Mouse (Mus musculus) large intestine, adult 2 months (tissue): ENCODE data around the gene Vdr. TPM values are rescaled to one million over a fixed set of nuclear protein-coding genes. Genes with fewer than 3 reads are reported as not detected.

Experiments
- DNase-seq: peaks from one replicate; pipeline ENCODE4 v3.0.0-alpha.2; 2012; ENCODE audit warnings: low read depth, low spot score
- WGBS: fragments of 180-500 bp; shearing (Covaris S2); methylation state at CpG from one replicate; pipeline ENCODE4 v1.1.7; 2018; 5-methylcytosine and 5-hydroxymethylcytosine counted together
- polyA plus RNA-seq: library from polyadenylated mRNA; depleted of rRNA; stranded (reverse); fragments of >200 nt; gene quantifications from 2 replicates; pipeline ENCODE4 v1.2.3, GENCODE M21; 2012

The Vdr gene
- polyA plus RNA-seq, 1 experiment = 93.3 TPM

DNA sequence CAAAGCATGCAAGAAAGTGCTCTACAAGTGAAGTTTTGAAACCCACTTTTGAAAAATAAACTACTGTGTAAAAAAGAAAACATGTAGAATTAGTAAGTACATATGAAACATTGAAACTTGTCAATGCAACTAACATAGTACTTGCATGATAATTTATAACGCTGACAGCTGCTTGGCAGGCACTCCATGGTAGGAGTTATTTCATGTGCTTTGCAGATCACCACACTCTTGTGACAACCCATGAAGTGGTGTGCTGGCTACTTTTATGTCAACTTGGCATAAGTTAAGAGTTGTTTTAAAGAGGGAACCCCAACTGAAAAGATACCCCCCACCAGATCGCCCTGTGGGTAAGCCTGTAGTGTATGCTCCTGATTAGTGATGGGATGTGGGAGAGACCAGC lies 12.0 kb upstream of the Vdr start:
- WGBS = 66% methylated on average over 2 of the region's 2 CpGs
- DNase-seq = no peak

DNA sequence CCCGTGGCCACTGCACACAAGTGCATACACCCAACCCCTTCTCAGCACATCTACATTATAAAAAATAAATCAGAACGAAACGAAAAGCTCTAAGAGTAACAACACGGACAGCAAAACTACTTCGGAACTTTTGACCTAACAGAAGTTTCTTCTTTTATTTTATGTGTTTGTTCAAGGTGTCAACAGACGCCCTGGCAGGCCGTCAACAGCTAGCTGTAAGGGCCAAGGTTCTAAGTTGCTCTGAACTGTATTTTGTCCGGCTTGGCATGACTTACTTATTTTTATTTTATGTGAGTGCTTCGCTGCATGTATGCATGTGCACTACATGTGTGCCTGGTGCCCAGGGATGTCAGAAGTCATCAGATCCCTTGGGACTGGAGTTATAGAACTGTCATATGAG lies 11.4 kb upstream of the Vdr start:
- DNase-seq = no peak
- 30% methylated on average over 9 of the region's 9 CpGs for WGBS

DNA sequence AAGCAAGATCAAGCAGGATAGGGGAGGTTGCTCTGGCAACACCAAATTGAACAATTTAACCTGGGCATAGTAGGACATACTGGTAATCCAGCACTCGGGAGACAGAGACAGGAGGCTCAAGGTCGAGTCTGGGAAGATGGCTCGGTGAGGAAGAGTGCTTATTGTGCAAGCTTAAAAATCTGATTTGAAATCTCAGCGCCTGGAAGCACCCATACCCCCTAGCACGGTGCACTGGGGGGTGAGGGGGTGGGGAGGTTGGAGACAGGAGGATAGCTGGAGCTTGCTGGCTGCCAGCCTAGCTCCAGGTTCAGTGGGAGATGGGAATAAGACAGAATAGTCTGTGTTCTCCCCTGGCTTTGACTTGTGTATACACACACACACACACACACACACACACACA lies 9.9 kb upstream of the Vdr start:
- 36% methylated on average over 5 of the region's 5 CpGs for WGBS

DNA sequence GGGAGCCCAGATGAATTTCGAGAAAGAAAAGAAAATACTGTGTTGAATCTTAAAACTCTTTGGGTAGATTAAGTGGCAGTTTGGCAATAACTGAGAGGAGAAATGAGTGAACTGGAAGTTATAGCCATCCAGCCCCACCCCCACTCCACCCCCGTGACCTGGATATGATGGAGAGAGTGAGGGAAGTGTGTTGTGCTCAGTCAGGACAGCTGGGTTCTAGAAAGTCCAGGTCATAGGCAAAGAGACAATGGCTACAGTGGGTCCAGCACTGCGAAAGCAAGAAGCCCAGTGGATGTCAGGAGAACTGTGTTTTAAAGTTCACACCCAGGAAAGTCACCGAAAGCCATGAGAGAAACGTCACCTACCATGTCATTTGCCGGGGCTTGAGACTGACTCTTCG lies 8.8 kb upstream of the Vdr start:
- no peak for DNase-seq
- WGBS = 79% methylated on average over 7 of the region's 7 CpGs

More for the DNA sequence above, 9.9 kb upstream of the Vdr start:
- DNase-seq = no peak

DNA sequence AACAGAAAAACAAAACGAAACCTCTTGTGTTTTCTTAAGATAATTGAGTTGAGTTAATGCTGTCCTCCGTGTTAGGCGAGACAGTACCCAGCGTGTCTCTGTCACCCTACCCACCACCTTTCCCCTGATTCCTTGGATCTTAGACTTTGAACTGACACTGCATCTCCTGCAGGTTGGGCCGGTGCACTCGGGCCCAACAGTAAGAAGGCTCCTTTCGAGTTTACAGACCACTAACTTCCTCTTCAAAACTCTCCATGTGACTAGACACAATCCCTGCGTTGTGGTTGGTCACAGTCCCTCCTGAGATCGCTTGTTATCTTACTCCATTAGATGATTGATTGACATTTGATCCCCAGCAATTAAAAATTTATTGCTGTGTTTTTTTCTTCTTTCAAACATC lies 7.6 kb upstream of the Vdr start:
- 27% methylated on average over 9 of the region's 9 CpGs for WGBS
- no peak for DNase-seq

DNA sequence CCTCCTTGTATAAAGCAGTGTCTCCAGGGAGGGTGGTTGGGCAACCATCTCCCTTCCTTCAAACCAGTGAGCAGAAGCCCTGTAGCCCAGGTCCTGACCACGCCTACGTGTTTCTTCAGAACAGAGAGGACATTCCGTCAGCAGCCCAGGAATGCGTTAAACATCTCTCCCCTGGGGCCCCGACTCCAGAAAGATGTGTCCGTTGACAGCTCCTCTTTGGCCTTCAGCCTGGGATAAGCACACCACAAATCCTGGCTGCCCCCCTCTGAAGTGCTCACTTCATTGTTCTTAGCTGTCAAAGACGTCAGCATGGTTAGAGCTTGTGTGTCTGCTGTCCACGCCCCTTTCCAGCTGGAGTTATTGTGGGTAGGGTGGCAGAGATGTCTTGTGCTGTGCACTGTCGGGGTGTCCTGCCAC lies 3.9 kb upstream of the Vdr start:
- 4% methylated on average over 9 of the region's 9 CpGs for WGBS
- no peak for DNase-seq

DNA sequence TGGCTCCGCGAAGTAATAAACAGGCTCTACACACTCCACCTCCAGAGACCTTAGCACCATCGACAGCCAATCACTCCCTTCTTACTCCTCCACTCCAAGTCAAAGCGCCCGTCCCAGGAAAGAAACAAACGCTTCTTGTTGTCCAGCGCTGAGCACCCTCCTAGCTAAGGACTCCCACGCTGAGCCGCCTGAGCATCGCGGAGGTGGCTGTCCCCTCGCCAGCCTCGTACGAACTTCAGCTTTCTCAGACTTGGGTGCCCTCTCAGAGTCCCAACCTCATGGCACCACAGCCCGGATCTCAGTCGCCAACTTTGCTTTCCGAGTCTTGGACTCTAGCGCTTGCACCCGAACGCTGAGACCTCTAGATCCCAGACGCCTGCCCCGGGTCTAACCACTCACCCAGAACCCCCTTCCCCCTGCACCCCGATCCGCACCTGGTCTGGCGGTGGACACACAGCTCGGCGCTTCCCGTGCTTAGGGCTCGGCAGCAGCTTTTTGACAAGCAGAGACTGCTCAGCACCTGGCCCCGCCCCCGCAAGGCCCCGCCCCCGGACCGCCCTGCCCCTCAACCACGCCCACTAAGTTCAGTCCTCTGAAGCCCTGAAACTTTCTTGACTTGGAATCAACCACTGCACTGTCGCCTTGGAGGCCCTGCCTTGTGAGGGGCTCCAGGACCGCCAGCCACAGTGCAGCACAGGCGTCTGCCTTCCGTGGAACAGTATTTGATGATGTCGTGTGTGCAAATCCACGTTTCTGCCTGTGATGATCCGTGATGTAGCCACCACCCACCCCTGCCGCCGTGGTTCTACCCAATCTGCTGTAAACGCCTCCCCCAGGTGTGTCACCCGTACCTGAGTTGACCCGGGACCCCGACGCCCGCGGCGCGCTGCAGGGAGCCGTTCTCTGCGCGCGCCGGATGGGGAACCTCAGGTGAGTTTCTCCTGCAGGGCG lies 2.4 kb downstream of the Vdr start:
- no peak for DNase-seq
- under 1% methylated on average over 59 of the region's 59 CpGs for WGBS

DNA sequence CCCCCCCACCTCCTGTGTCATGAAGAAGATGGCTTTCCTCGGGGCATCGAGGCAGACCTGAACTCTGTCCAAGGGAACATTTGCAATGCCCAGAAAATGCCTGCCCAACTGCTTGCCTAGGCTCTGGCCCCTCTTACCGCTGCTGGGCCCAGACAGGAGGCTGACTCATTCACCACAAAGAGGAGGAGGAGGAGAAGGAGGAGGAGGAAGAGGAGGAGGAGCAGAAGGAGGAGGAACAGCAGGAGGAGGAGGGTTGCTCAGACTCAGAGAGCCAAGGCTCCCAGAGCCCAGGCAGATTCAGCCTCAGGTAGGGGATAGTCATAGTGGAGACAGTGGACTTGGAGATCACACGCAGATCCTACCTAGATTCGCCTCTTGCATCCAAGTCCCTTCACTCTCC lies 3.2 kb downstream of the Vdr start:
- WGBS = 12% methylated on average over 5 of the region's 5 CpGs
- DNase-seq = no peak

DNA sequence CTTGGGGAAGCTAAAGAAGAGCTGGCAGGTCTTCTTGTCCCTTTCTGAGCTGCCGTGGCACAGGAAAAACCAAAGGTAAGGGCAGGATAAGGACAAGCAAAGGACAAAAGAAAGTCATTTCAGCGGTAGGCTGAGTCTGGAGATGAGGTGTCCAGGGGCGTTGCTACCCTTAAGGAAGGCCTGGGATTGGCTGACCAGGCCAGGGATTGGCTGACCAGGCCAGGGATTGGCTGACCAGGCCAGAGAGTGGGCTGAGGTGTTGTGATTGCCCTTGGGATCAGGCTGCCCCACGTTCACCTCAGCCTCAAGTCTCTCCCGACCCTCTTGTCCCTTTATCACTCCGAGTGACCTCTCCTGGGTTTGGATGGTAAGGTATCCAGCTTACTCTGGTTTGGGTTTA lies 5.1 kb downstream of the Vdr start:
- 38% methylated on average over 6 of the region's 6 CpGs for WGBS
- DNase-seq = no peak

DNA sequence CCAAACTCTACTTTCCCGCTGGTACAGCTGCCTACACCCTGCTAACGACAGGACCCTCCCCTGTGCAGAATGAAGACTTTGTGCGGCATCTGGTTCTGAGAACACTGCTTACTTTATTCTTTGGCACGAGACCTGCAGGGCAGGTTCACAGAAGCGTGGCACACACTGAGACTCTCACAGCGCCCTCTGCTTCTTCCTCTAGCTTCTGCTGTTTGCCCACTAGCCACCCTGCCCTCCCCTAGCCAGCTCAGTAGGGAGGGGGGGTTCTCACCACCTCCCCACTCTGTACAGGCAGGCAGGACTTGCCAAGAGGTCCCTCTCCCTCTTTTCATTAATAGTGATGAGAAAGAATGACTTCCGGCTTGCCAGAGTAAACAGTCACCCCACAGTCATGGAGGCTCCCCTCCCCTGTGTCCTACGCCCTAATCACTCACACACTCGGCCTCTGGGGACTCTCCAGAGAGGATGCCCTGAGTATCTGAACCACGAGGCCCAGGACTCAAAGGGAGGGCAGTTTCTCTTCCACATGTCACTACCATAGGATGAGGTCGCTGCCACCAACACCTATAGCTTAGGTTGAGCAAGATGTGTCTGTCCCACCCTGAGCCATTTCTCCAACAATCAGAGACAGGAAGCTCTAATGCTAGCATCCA lies 6.0 kb downstream of the Vdr start:
- DNase-seq = no peak

DNA sequence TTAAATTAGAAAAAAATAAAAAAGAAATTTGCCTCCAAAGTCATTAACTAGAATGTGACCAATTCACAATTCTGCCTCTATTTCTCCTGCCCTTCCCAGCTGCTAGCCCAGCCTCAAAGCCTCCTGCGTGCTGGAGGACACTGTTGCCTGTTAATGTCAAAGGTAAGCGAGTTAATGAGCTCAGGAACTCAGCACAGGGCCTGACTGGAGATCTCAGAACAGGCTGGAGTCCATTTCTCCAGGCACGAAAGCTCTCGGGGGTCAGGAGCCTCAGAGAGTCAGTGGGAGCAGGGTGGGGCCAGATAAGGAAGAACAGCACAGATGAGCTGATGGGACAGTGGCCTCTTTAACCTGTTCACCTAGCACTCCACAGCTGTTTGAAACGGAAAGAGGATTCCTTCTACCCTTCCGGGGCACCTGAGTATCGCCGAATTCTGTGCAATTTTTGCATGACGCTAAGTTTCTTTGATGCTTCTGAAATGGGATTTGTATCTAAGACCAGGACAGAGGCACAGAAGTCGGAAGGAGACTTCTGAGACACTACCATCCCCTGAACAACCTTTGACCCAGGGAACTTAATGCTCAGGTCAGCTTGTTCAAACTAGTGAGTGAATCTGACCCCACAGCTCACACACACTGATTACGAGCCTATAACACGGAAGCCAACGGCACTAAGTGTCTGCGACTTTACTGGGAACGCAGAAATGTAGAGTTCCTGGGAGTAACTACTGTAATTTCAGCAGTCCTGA lies 7.0 kb downstream of the Vdr start:
- no peak for DNase-seq
- 30% methylated on average over 15 of the region's 15 CpGs for WGBS

More for the DNA sequence above, 6.0 kb downstream of the Vdr start:
- 23% methylated on average over 11 of the region's 11 CpGs for WGBS

DNA sequence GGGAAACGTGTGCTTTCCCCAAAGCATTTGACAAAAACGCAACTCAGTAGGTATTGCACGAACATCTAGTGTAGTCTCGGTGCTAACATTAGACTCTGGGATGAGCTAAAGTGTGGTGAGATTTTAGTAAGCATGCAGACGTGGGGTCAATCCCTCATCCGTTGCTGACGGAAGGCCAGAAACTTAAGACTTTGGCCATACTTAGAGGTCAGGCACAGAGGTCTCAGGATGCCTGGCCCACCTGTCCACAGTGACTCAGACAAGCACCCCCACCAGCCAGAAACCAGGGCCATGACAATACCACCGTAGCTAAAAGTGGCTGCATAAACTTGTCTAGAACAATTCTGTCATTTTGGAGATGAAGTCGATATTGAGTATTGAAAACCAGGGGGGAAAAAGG lies 9.4 kb downstream of the Vdr start:
- 42% methylated on average over 9 of the region's 9 CpGs for WGBS
- no peak for DNase-seq

DNA sequence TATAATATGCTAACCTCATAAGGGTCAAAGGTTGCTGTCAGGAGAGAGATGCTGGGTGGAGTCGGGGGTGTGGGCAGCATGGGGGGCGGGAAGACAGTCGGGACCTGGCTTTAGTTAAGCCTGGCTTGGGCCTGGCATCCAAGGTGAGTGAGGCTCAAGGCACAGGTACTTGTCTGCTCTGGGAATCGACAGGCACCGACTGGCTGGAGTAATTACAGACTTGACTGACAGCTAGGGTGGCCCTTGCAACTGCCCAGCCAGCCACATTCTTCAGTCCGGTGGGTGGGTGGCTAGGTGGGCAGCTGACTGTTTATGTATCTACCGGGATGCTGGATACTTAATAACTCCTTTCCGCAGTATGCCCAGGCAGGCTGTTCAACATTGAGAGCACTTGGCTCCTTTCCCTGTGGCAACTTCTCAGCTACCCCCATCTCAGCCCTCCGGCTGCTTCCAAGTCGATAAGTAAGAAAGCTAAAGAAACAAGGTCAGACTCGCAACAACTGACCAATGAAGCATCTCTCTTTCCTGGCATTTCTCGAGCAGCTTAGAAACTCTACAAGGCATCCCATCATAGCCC lies 10.0 kb downstream of the Vdr start:
- no peak for DNase-seq
- 28% methylated on average over 12 of the region's 12 CpGs for WGBS

DNA sequence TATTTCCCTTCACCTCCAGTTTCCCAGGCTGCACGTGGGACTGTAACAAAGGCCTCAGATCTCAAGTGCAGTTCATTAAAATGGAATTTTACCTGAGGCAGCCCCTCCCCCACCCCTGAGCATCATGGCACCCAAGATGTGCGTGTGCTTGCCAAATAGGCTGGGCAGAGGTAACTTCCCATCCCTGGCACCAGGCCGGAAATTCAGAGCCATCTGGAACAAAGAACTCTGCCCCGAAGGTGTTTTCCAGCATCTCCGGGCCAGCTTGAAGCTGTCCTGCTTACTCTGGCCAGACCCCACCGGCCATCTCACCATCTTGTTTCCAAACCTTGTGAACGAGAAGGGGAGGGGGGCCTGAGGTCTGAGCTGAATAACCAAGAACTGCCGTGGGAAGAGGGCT lies 10.7 kb downstream of the Vdr start:
- 42% methylated on average over 8 of the region's 8 CpGs for WGBS

DNA sequence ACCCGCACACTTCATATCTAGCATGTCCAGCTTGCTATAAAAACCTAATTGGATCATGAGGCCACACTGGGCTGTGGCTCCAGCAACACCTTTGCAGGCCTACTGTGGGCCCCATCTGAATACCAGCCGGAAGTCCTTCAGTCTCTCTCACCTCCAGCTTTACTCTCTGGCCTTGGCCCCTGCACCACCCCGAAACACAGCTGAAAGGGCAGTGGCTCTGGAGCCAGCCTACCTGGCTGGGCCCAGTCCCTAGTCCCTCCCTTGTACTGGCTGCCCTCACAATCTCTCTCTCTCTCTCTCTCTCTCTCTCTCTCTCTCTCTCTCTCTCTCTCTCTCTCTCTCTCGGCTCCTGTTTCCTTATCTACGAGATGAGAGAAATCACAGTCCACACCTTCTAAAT lies 11.6 kb downstream of the Vdr start:
- WGBS = 39% methylated on average over 5 of the region's 5 CpGs

More for the DNA sequence above, 10.7 kb downstream of the Vdr start:
- no peak for DNase-seq

DNA sequence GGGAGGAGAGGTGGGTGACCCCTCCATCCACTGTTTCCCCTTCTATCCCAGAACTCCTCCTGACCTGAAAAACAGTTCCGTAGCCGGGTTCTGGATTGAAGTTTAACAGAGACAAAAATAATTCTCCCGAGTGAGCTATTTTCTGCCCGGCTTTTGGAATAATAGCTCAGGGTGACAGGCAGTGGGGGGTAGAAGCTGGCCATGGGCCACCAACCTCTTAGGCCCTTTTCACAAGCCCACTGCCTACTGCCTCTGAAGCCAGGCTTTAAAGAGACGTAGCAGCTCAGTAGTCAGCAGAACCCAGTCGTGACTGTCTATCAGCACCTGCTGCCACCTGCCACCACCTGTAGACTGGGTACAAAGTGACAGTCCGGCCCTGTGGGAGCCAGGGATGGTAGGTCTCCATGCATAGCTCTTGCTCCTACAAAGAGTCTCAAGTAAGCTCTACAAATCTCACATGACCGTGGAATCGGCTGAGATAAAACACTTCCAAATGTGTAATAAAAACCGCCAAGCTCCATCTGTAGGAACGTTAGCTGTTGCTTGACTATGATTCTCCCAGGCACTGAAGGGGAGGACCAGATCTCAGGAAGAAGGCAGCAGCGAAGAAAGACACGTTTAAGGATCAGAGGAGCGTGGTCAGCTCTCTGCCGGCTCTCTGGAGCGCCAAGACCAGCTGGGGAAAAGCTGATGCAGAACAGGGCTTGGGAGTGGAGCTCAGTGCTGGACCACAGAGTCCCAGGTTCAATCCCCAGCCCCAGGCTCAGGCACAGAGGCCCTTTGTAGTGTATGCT lies 13.4 kb downstream of the Vdr start:
- no peak for DNase-seq
- 28% methylated on average over 16 of the region's 16 CpGs for WGBS

More for the DNA sequence above, 11.6 kb downstream of the Vdr start:
- DNase-seq = no peak

DNA sequence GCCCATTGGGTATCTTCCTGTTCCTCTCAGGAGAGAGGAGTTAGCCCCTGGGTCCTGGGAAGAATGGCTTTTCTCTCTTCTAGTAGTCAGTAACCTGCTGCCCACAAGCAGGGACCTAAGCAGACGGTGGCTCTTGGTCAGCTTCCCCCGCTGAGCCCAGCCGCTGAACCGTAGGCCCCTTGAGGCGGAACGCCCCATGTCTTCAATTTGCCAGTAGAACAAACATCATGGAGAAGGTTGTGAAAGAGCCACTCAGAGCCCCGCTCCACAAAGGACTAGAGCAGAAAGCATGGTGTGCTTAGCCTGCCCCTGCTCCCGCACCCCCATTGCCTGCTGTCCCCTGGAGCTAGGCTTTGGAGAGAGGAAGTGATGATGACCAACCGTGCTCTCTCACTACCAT lies 14.1 kb downstream of the Vdr start:
- DNase-seq = no peak
- WGBS = 52% methylated on average over 9 of the region's 9 CpGs

DNA sequence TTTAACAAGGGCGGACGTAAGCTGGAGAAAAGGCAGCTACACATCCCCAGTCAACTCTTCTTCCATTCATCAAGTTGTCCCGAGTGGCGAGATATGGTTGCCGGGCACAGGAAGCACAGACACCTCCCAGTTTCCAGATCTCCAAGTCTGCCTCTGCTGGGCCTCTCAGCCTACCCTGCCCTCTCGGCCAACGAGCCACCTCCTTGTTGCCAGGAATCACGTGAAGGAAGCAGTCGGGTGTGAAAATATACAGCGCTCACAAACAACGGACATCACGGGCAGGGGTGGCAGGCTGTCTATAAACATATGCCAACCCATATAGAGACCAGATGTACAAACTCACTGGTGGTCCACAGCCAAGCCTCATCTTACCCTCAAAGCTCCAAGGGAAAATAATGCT lies 14.6 kb downstream of the Vdr start:
- WGBS = 35% methylated on average over 12 of the region's 12 CpGs

DNA sequence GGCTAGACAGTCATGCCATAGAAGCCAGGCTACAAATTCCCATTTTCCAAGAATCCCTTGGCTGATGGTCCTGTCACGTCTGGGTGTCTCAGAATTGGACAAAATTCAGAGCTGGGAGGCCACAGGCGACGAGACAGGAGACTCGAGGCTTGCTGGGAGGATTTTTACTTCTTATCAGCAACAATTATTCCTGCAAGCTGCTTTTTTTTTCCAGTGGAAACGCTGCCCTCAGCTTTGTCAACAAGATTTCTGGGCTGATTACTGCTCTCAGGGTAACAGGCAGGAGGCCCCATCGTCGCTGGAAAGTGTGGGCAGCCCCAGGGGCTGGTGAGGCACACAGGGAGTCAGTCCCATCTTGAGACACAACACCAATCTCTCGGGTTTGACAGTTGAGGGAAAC lies 17.9 kb downstream of the Vdr start:
- 30% methylated on average over 8 of the region's 8 CpGs for WGBS
- DNase-seq = no peak

More for the DNA sequence above, 14.6 kb downstream of the Vdr start:
- no peak for DNase-seq
